Comparison of ENCODE assay signal across 11 mouse cellular contexts in genomic region chr4:59553576-59553975, GRCm38 (mm10).
"Had no signal": no experiment of that assay in that cellular context is flagged by ENCODE, and none has a peak within 500 bp of the region (broad histone marks: within the 10 kb centered on the region; RNA-seq: fewer than 3 reads in every experiment).

No protein-coding gene starts in this region.

- H3K4me3 ChIP-seq: hindbrain, embryonic 15.5 days; kidney, embryonic 15.5 days; left cerebral cortex, adult 2 months; limb, embryonic 10.5 days; midbrain, embryonic 12.5 days had no signal

- DNase-seq: kidney, postnatal 14 days; lung, adult 18-20 months; lung, postnatal 36 days; right cerebral cortex, postnatal 25 days; thymus, postnatal 4 days had no signal

- H3K27ac ChIP-seq: hindbrain, embryonic 15.5 days; kidney, embryonic 15.5 days; left cerebral cortex, adult 2 months; limb, embryonic 10.5 days; midbrain, embryonic 12.5 days had no signal

- H3K9me3 ChIP-seq: hindbrain, embryonic 15.5 days; kidney, embryonic 15.5 days; limb, embryonic 10.5 days; midbrain, embryonic 12.5 days had no signal

- H3K36me3 ChIP-seq: hindbrain, embryonic 15.5 days; kidney, embryonic 15.5 days; limb, embryonic 10.5 days; midbrain, embryonic 12.5 days had no signal

- H3K27me3 ChIP-seq: hindbrain, embryonic 15.5 days; kidney, embryonic 15.5 days had no signal

- H3K9ac ChIP-seq: hindbrain, embryonic 15.5 days; kidney, embryonic 15.5 days; midbrain, embryonic 12.5 days had no signal

- H3K4me1 ChIP-seq: kidney, embryonic 15.5 days; midbrain, embryonic 12.5 days had no signal

- H3K4me2 ChIP-seq: hindbrain, embryonic 15.5 days; kidney, embryonic 15.5 days; midbrain, embryonic 12.5 days had no signal

- ATAC-seq: lung, postnatal 0 days had no signal
